Mouse (Mus musculus): ENCODE measurements around the gene Adig.

GRCm38 (mm10) chr2:158456451-158456850 is 46.0 kb upstream of the Adig start:
- TF ChIP-seq CTCF (IDR thresholded peaks at IDR 0.05; ENCODE audit: low read depth), result no peak
- TF ChIP-seq EP300 (IDR thresholded peaks at IDR 0.05; ENCODE audit: low read depth), result no peak
